25 mouse cellular contexts compared by ENCODE assay signal in the genomic region with DNA sequence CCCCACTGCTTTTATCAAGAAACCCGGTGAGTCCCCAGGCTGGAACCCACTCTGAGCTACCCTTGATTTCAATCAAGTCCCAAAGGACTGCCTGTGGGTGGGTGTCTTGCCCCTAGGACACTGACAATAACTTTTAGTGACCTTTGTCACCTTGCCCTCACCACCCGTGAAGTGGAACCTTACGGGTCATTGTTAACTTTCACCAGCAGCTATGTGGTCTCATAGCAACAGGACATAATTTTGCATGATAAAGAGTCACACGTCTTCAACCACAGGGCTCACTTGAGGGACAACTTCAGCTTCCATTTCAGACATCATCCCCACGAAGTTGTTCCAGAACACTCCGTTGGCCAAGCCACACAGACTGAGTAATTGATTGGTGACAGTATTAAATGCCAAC. TPM values are rescaled to one million over a fixed set of nuclear protein-coding genes. Genes with fewer than 3 reads are reported as not detected.
"Had no signal": no experiment of that assay in that cellular context is flagged by ENCODE, and none has a peak within 500 bp of the region (broad histone marks: within the 10 kb centered on the region; RNA-seq: fewer than 3 reads in every experiment).

No protein-coding gene starts in this region.

- H3K9ac ChIP-seq: heart, embryonic 12.5 days; hindbrain, embryonic 13.5 days; hindbrain, embryonic 15.5 days; intestine, embryonic 15.5 days; limb, embryonic 13.5 days; limb, embryonic 15.5 days; liver, embryonic 12.5 days; liver, embryonic 14.5 days had no signal

- H3K4me3 ChIP-seq: gastrocnemius, adult 2 months; heart, embryonic 10.5 days; heart, embryonic 12.5 days; hindbrain, embryonic 13.5 days; hindbrain, embryonic 15.5 days; intestine, embryonic 15.5 days; layer of hippocampus, adult 2 months; limb, embryonic 13.5 days; limb, embryonic 15.5 days; liver, embryonic 12.5 days had no signal

- H3K4me2 ChIP-seq: heart, embryonic 12.5 days; hindbrain, embryonic 13.5 days; hindbrain, embryonic 15.5 days; intestine, embryonic 15.5 days; limb, embryonic 13.5 days; limb, embryonic 15.5 days; liver, embryonic 12.5 days had no signal

- H3K9me3 ChIP-seq: limb, embryonic 15.5 days had no signal

- H3K27ac ChIP-seq: gastrocnemius, adult 2 months; heart, embryonic 10.5 days; hindbrain, embryonic 13.5 days; hindbrain, embryonic 15.5 days; intestine, embryonic 15.5 days; layer of hippocampus, adult 2 months; limb, embryonic 13.5 days; limb, embryonic 15.5 days; liver, embryonic 12.5 days; liver, embryonic 14.5 days had no signal

- H3K27me3 ChIP-seq: heart, embryonic 12.5 days; hindbrain, embryonic 15.5 days; intestine, embryonic 15.5 days had no signal

- DNase-seq: gastrocnemius, adult 2 months; gastrocnemius, postnatal 10 days; gastrocnemius, postnatal 25 days; heart, adult 18-20 months; heart, postnatal 10 days; heart, postnatal 4 days; kidney, adult 18-20 months; kidney, adult 8-10 months; kidney, postnatal 10 days; kidney, postnatal 25 days; kidney, postnatal 4 days; left cerebral cortex, postnatal 4 days had no signal

- ATAC-seq: inflammation-experienced regulatory T-cells, adult 6 months; intestine, embryonic 15.5 days; intestine, postnatal 0 days; liver, embryonic 12.5 days had no signal

- H3K36me3 ChIP-seq: heart, embryonic 10.5 days; heart, embryonic 12.5 days; hindbrain, embryonic 13.5 days; hindbrain, embryonic 15.5 days; intestine, embryonic 15.5 days; limb, embryonic 13.5 days; limb, embryonic 15.5 days; liver, embryonic 12.5 days had no signal

- H3K4me1 ChIP-seq: heart, embryonic 12.5 days; liver, embryonic 12.5 days had no signal

RNA-seq across cellular contexts. Expression of gene Lgi2, which starts 4.5 kb away (rescaled TPM):
- total RNA-seq: granulocyte monocyte progenitor cell, adult 5-6 weeks had no signal
- polyA plus RNA-seq: inflammation-experienced regulatory T-cells, adult 6 months had no signal
